Mouse (Mus musculus): ENCODE results near the gene Mdm1. TPM values are rescaled to one million over a fixed set of nuclear protein-coding genes. Genes with fewer than 3 reads are reported as not detected.
"Not testable (repeated sequence)": the region's sequence is repeated elsewhere in the genome, so short reads cannot be mapped to it uniquely, and the experiment has no call there.

Mdm1 gene
- polyA plus RNA-seq, 1 experiment from 2014 or later, result 17.4 TPM

DNA sequence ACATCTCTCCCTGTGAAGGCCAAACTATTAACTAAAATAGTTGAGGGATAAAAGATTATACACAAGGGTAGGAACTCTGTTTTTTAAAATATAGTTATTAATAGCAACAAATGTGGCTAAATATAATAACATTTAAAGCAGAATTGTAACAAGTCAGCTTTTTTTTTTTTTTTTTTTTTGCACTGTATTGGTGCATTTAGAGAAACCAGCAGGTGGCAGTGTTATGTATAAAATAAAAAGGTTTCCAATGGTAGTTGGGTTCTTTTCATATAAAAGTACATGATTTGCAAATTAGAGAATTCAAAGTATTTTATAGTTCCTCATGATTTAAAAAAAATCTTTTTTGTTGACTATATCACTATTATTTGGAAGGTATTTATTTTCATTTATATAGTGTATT, 14.3 kb downstream of the Mdm1 start:
- H3K4me2 ChIP-seq, result no peak overlapping the region
- H3K27ac ChIP-seq (ENCODE audit: poor library complexity, severe bottlenecking), result no peak overlapping the region
- no peaks in the 10 kb centered on the region for H3K27me3 ChIP-seq (replicated peaks)
- H3K4me3 ChIP-seq, result no peak overlapping the region
- peaks cover 53% of the 10 kb centered on the region for H3K36me3 ChIP-seq
- no peaks in the 10 kb centered on the region for H3K4me1 ChIP-seq (replicated peaks)
- H3K9ac ChIP-seq, result no peak overlapping the region
- 0 out of 2 replicates have a peak, but pooled peaks cover 3% of the 10 kb centered on the region for H3K9me3 ChIP-seq (replicated peaks)
- ATAC-seq (ENCODE audit: insufficient number of reproducible peaks, low FRiP score), result no peak

DNA sequence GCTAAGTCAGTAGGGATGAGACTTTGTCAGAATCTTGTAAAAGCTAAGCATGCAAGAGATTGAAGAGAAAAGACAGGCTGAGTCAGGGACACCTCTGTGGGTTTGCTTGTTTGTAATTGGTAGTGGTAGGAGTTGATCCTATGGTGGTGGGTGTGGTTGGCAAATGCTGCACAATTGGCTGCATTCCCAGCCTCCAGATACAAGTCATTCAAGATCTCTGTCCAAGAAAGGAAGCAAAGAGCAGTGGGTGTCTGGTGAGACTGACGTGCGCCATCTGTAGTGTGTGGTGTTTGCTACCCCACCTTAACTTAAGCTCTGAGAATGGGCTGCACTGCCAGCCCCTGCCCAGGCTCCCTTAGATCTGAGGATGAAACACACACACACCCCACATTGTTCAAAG, 19.5 kb downstream of the Mdm1 start:
- no peak overlapping the region for H3K9ac ChIP-seq
- peaks cover 58% of the 10 kb centered on the region for H3K36me3 ChIP-seq
- H3K9me3 ChIP-seq (replicated peaks), result 0 out of 2 replicates have a peak, but pooled peaks cover 3% of the 10 kb centered on the region
- H3K27me3 ChIP-seq (replicated peaks), result no peaks in the 10 kb centered on the region
- H3K4me3 ChIP-seq, result no peak overlapping the region
- no peak overlapping the region for H3K4me2 ChIP-seq
- no peaks in the 10 kb centered on the region for H3K4me1 ChIP-seq (replicated peaks)
- H3K27ac ChIP-seq (ENCODE audit: poor library complexity, severe bottlenecking), result no peak overlapping the region
- WGBS, result 70% methylated on average over 2 of the region's 2 CpGs
- ATAC-seq (ENCODE audit: insufficient number of reproducible peaks, low FRiP score), result no peak

DNA sequence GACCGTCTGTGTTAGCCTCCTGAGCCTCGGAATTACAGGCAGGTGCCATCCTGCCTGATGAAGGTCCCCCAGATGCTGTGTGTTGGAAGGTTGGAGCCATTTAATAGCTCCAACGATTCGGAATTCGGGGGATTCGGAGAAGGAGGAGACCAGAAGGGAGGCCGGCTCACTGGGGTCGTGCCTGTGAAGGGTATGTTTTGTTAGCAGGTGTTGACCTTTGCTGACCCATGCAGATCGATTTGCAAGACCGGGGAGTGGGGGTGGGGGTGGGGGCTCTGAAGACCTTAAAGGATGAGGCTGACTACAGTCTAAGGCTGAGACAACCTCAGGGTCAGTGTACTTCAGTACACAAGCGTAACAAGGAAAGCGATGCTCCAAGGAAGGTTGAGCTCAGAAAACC, 27.6 kb downstream of the Mdm1 start:
- WGBS, result 83% methylated on average over 12 of the region's 12 CpGs
- Histone ChIP-seq H3K4me2 (no peak overlapping the region), H3K9me3 (replicated peaks) (no peaks in the 10 kb centered on the region)

DNA sequence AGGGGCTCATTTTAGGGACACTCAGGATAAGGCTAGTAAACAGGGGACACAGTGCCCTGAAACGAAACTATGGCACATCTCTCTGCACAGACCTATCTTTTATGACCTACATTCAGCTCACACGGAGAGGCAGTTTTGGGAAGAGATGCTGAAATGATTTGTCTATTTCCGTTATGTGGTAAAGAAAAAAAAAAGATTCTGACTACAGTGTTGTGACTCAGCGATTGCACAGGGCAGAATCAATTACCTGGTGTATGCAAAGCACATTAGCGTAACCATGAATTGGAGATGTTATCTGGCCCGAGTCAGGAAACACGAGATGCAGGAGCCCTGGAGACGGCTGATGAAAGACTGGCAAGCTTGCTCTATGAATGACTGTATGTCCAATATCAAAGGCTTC, 30.8 kb downstream of the Mdm1 start:
- H3K4me1 ChIP-seq (replicated peaks), result no peaks in the 10 kb centered on the region

More for the DNA sequence above, 27.6 kb downstream of the Mdm1 start:
- Histone ChIP-seq H3K9ac (no peak overlapping the region), H3K4me3 (no peak overlapping the region), H3K4me1 (replicated peaks) (no peaks in the 10 kb centered on the region), H3K36me3 (peaks cover 21% of the 10 kb centered on the region), H3K27me3 (replicated peaks) (no peaks in the 10 kb centered on the region), H3K27ac (ENCODE audit: poor library complexity, severe bottlenecking) (no peak overlapping the region)
- no peak for ATAC-seq (ENCODE audit: insufficient number of reproducible peaks, low FRiP score)

DNA sequence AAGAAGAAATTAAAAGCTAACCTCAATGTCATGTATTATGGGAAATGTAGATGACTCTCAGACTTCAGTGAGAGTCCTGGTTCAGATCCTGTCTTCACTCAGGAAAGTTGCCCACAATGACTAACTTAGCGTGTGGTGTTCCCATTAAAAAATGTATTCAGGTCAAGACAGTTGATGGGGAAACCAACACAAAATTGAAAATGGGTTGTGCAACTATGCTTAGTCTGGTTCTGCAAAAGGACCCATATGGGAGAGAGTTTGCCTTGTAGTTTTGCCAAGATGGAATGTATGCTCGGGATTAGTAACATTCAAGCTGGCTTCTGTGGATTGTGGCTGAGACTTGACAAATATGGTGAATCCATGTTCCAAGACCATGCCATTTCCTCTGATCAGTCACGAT, 31.3 kb downstream of the Mdm1 start:
- Histone ChIP-seq H3K4me1 (replicated peaks) (no peaks in the 10 kb centered on the region), H3K27me3 (replicated peaks) (no peaks in the 10 kb centered on the region), H3K36me3 (peaks cover 5% of the 10 kb centered on the region; the same call in 1 of the 2 replicates), H3K9ac (no peak overlapping the region), H3K4me3 (no peak overlapping the region), H3K9me3 (replicated peaks) (no peaks in the 10 kb centered on the region), H3K27ac (ENCODE audit: poor library complexity, severe bottlenecking) (no peak overlapping the region), H3K4me2 (no peak overlapping the region)
- no peak for ATAC-seq (ENCODE audit: insufficient number of reproducible peaks, low FRiP score)
- WGBS, result 87% methylated on average over 3 of the region's 3 CpGs

More for the DNA sequence above, 30.8 kb downstream of the Mdm1 start:
- H3K4me3 ChIP-seq, result no peak overlapping the region
- H3K27me3 ChIP-seq (replicated peaks), result no peaks in the 10 kb centered on the region
- no peak overlapping the region for H3K9ac ChIP-seq
- no peak overlapping the region for H3K4me2 ChIP-seq
- H3K27ac ChIP-seq (ENCODE audit: poor library complexity, severe bottlenecking), result no peak overlapping the region
- H3K9me3 ChIP-seq (replicated peaks), result no peaks in the 10 kb centered on the region
- ATAC-seq (ENCODE audit: insufficient number of reproducible peaks, low FRiP score), result no peak
- peaks cover 5% of the 10 kb centered on the region; the same call in 1 of the 2 replicates for H3K36me3 ChIP-seq
- WGBS, result 75% methylated on average over 8 of the region's 8 CpGs

DNA sequence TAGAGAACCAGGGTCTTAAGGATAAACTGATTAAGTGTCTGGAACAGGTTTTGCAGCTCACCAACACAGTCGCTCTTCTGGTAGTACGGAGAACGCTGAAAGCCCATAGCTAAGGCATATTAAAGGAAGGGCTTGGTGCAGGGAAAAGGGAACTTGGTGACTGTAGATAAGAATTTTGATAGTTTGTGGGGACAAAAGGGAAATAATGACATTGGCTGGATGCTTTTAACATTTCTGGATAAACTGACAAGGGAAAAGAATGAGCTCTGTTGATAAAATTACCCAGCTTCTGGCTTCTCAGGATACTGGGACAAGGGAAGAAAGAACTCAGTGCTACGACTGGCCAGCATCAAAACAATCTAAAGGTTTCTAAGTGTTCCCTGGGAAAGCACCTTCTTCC, 33.9 kb downstream of the Mdm1 start:
- H3K27ac ChIP-seq (ENCODE audit: poor library complexity, severe bottlenecking); H3K9ac ChIP-seq; H3K4me2 ChIP-seq; H3K27me3 ChIP-seq (replicated peaks); H3K36me3 ChIP-seq; H3K4me1 ChIP-seq (replicated peaks); H3K4me3 ChIP-seq; H3K9me3 ChIP-seq (replicated peaks); ATAC-seq (ENCODE audit: insufficient number of reproducible peaks, low FRiP score): not testable (repeated sequence)
- WGBS, result 56% methylated on average over 4 of the region's 4 CpGs

DNA sequence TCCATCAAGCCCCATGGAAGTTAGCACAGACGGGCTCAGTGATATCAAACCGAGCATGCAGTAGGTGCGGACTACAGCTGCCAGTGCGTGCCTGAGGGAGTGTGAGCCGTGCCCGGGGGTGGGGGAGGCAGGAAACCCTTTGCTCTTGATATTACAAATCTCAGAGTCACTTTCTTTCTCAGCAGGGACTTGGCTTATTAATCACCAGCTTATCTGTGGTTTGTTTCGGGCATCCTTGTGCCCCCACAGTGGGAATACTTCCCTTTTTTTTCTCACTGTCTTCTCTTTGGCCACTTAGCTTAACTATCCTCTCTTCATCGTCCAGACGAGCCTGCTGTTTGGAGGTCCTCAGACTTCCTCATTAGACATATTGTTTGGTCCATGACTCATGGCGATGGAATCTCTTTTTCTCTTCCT, 37.1 kb downstream of the Mdm1 start:
- no peaks in the 10 kb centered on the region for H3K4me1 ChIP-seq (replicated peaks)

DNA sequence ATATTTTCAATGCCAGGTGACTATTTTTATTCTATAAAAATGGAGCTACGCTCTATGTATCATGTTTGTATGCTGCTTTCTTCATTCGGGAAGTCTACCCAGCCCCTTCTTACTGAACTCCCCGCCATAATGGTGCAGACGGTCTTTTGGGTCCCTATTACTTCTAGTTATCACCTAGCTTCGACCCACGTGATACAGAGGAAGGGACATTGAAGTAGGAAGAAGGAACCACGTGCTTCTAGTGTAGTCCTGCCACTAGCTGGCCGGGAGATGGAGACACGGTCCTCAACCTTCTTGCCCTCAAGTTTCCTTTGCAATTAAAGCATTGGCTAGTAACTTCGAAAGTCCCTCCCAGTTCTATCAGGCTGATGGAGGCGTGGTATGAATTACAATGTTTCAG, 37.7 kb downstream of the Mdm1 start:
- H3K27ac ChIP-seq (ENCODE audit: poor library complexity, severe bottlenecking), result no peak overlapping the region
- H3K4me3 ChIP-seq, result no peak overlapping the region
- H3K4me1 ChIP-seq (replicated peaks), result no peaks in the 10 kb centered on the region
- no peak overlapping the region for H3K4me2 ChIP-seq
- no peaks in the 10 kb centered on the region for H3K36me3 ChIP-seq
- no peaks in the 10 kb centered on the region for H3K9me3 ChIP-seq (replicated peaks)
- no peak for ATAC-seq (ENCODE audit: insufficient number of reproducible peaks, low FRiP score)
- H3K27me3 ChIP-seq (replicated peaks), result no peaks in the 10 kb centered on the region
- no peak overlapping the region for H3K9ac ChIP-seq
- 82% methylated on average over 11 of the region's 11 CpGs for WGBS

More for the DNA sequence above, 37.1 kb downstream of the Mdm1 start:
- Histone ChIP-seq H3K36me3 (no peaks in the 10 kb centered on the region), H3K27me3 (replicated peaks) (no peaks in the 10 kb centered on the region), H3K27ac (ENCODE audit: poor library complexity, severe bottlenecking) (no peak overlapping the region), H3K9me3 (replicated peaks) (no peaks in the 10 kb centered on the region), H3K4me3 (no peak overlapping the region), H3K9ac (no peak overlapping the region), H3K4me2 (no peak overlapping the region)
- ATAC-seq (ENCODE audit: insufficient number of reproducible peaks, low FRiP score), result no peak
- 64% methylated on average over 10 of the region's 10 CpGs for WGBS

DNA sequence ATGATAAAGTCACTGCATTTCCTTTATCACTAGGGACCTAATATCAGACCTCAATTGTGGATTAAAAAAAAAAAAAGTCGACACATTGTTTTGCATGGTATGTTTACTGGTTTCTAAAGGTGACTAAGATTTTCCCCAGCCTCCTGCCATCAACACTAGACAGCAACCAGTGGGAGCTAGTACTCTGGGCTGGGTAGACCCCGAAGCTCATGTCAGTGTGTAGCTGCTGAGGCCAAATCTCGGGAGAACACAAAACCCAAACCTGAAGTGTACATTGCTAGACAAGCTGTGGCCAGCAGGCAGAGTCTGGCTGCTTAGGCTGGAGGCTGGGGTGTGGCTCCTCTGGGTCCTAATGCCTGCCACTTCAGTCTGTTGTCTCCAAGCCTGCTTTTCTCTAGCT, 53.5 kb downstream of the Mdm1 start:
- WGBS, result 26% methylated on average over 3 of the region's 3 CpGs

DNA sequence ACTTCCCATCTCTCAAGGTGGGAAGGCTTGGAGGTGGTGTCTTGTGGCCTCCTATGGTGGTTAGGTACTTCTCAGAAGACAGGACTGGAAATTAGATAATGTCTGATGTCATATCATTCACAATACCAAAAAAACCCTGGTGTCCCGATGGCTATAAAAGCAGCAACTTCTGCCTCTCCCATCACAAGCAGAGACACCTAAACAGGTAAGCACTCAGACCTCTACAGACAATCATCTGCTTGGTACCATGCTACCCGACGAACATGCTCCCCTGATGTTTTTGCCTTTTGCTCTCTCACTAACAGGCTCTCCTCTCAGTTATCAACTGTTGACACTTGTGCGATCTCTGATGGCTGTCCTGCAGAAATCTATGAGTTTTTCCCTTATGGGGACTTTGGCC, 63.0 kb downstream of the Mdm1 start, which contains the start of gene Il22:
Il22 (plus strand) TSS at position 301 of the 400 bp plus-strand sequence.
- Histone ChIP-seq H3K9ac (no peak within 1 kb of the TSS), H3K27me3 (replicated peaks) (no peaks in the 10 kb centered on the region), H3K9me3 (replicated peaks) (no peaks in the 10 kb centered on the region), H3K4me2 (no peak within 1 kb of the TSS), H3K27ac (ENCODE audit: poor library complexity, severe bottlenecking) (no peak within 1 kb of the TSS), H3K4me1 (replicated peaks) (no peaks in the 10 kb centered on the region), H3K4me3 (no peak within 1 kb of the TSS), H3K36me3 (no peaks in the 10 kb centered on the region)
- 83% methylated on average over 4 of the region's 4 CpGs for WGBS
- no peak for ATAC-seq (ENCODE audit: insufficient number of reproducible peaks, low FRiP score)

More for the DNA sequence above, 53.5 kb downstream of the Mdm1 start:
- H3K27me3 ChIP-seq (replicated peaks); H3K9ac ChIP-seq; H3K4me1 ChIP-seq (replicated peaks); ATAC-seq (ENCODE audit: insufficient number of reproducible peaks, low FRiP score); H3K36me3 ChIP-seq; H3K27ac ChIP-seq (ENCODE audit: poor library complexity, severe bottlenecking); H3K9me3 ChIP-seq (replicated peaks); H3K4me2 ChIP-seq; H3K4me3 ChIP-seq: not testable (repeated sequence)

DNA sequence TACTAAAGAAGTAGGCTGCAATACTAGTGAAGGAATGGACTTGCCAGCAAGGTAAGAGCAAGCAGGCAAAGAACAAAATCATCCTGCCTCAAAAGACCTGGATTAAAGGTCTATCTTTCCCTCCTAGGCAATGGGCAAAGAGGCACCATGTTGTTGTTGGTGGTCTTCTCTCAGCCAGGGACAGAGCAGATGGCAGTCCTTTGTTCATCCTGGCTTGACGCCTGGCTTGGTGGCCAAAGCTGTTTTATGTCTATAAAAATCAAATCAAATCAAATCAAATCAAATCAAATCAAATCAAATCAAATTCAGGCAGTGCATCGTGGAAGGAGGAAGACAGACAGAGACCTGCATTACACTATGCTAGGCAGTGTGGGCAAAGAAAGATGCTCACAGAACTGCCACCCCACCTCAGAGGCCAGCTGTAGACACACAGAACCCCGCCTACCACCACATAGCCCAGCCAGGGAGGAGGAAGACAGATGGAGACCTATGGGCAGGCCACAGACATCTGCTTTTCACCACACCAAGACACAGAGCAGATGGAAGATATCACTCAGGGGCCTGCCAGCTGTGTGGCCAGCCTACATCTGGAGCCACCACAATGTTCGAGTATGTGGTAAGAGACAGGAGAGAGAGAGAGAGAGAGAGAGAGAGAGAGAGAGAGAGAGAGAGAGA, 74.2 kb downstream of the Mdm1 start:
- 84% methylated on average over 2 of the region's 4 CpGs for WGBS

More for the DNA sequence above, 74.2 kb downstream of the Mdm1 start:
- not testable (repeated sequence) for H3K4me2 ChIP-seq; H3K27ac ChIP-seq (ENCODE audit: poor library complexity, severe bottlenecking); H3K36me3 ChIP-seq; ATAC-seq (ENCODE audit: insufficient number of reproducible peaks, low FRiP score); H3K9me3 ChIP-seq (replicated peaks); H3K9ac ChIP-seq; H3K27me3 ChIP-seq (replicated peaks); H3K4me3 ChIP-seq; H3K4me1 ChIP-seq (replicated peaks)
